Mouse (Mus musculus) thymus, adult 2 months (tissue): ENCODE measurements around the gene Slc30a7.

Source experiments
- CTCF ChIP-seq: fragments of 200-500 bp; IDR thresholded peaks from 2 replicates; pipeline ENCODE4 v1.5.1; 2012; ENCODE audit warnings: mild to moderate bottlenecking, control low read depth, low read length, moderate library complexity, borderline replicate concordance; ENCODE audit not compliant: control insufficient read depth, poor library complexity, insufficient read depth; ENCODE audit errors: extremely low read depth
- POLR2A ChIP-seq: fragments of 200-500 bp; IDR thresholded peaks from 2 replicates; pipeline ENCODE4 v1.6.1; 2012; ENCODE audit warnings: mild to moderate bottlenecking, low read length, control low read depth, moderate library complexity; ENCODE audit not compliant: control insufficient read depth, poor library complexity, insufficient read depth; ENCODE audit errors: extremely low read depth

- TF ChIP-seq POLR2A (no peak), CTCF (no peak)
Observed at GRCm38 (mm10) chr3:115893166-115893565, 114.0 kb downstream of the Slc30a7 start.
